20 mouse cellular contexts compared by ENCODE assay signal in genomic region chr12:117174189-117174588, GRCm38 (mm10).
A peak's percentile ranks its signal among the peaks of the same experiment; 100 is the strongest.
DNase-seq lines count a peak whose midpoint lies in the region; ATAC-seq and TF ChIP-seq lines count a peak whose summit lies in the region.
"Had no signal": no experiment of that assay in that cellular context is flagged by ENCODE, and none has a peak within 500 bp of the region (broad histone marks: within the 10 kb centered on the region; RNA-seq: fewer than 3 reads in every experiment).

No protein-coding gene starts in this region.

- peak; percentile 63 to 73 for DNase-seq in adrenal gland, adult (ENCODE audit: inconsistent age in 2 of 2, low spot score in 1 of 2)
- no peak for DNase-seq in adrenal gland, postnatal 4 days (ENCODE audit: low spot score in 2 of 2)
- no peak for DNase-seq in limb, embryonic 14.5 days (ENCODE audit: low spot score)
- DNase-seq in limb, embryonic 10.5 days (ENCODE audit: low spot score) = no peak
- no peak for DNase-seq in midbrain, embryonic 11.5 days (ENCODE audit: low spot score, missing footprints)
- DNase-seq in thymus, postnatal 25 days = no peak
- no peak for DNase-seq in embryo, embryonic 10.5 days (ENCODE audit: low spot score)
- no peak for DNase-seq in heart, postnatal 25 days (ENCODE audit: low spot score)
- DNase-seq: cerebellum, adult 8-10 months; kidney, adult 11 months; kidney, postnatal 10 days; layer of hippocampus, adult 9-11 months; lung, embryonic 14.5 days had no signal

- no peak overlapping the region for H3K27ac ChIP-seq in limb, embryonic 14.5 days (replicated peaks; ENCODE audit: low read depth, low read length)
- H3K27ac ChIP-seq in limb, embryonic 10.5 days = no peak overlapping the region; the same call in 1 of the 2 replicates
- H3K27ac ChIP-seq in midbrain, embryonic 11.5 days (ENCODE audit: low read depth, low read length) = peak overlapping the region; percentile 97
- H3K27ac ChIP-seq: embryonic facial prominence, embryonic 13.5 days; limb, embryonic 15.5 days; macrophage; neural tube, embryonic 12.5 days had no signal

- H3K27me3 ChIP-seq in limb, embryonic 14.5 days (ENCODE audit: control insufficient read depth, insufficient read depth, low read length) = no peaks in the 10 kb centered on the region
- H3K27me3 ChIP-seq in limb, embryonic 10.5 days (ENCODE audit: low read depth, poor library complexity, severe bottlenecking) = peaks cover 35% of the 10 kb centered on the region
- H3K27me3 ChIP-seq in midbrain, embryonic 11.5 days (ENCODE audit: control insufficient read depth, insufficient read depth, low read length) = no peaks in the 10 kb centered on the region
- H3K27me3 ChIP-seq: limb, embryonic 15.5 days; neural tube, embryonic 12.5 days had no signal

- no peaks in the 10 kb centered on the region for H3K9me3 ChIP-seq in limb, embryonic 14.5 days (ENCODE audit: control insufficient read depth, low read length)
- H3K9me3 ChIP-seq in limb, embryonic 10.5 days (replicated peaks) = no peaks in the 10 kb centered on the region
- H3K9me3 ChIP-seq in midbrain, embryonic 11.5 days (ENCODE audit: control insufficient read depth, low read length) = no peaks in the 10 kb centered on the region
- H3K9me3 ChIP-seq: embryonic facial prominence, embryonic 13.5 days; limb, embryonic 15.5 days; neural tube, embryonic 12.5 days had no signal

- H3K4me1 ChIP-seq in limb, embryonic 14.5 days (ENCODE audit: control insufficient read depth, insufficient read depth, low read length) = peaks cover 15% of the 10 kb centered on the region
- peaks cover 47% of the 10 kb centered on the region for H3K4me1 ChIP-seq in limb, embryonic 10.5 days
- peaks cover 79% of the 10 kb centered on the region for H3K4me1 ChIP-seq in midbrain, embryonic 11.5 days (ENCODE audit: control insufficient read depth, insufficient read depth, low read length)

- ATAC-seq in limb, embryonic 14.5 days (ENCODE audit: low FRiP score, low read depth) = 0 out of 2 replicates have a peak, but pooled peaks have one; percentile 24
- no peak for ATAC-seq in midbrain, embryonic 11.5 days (ENCODE audit: low FRiP score)
- ATAC-seq: CD4-positive, CD25-positive, alpha-beta regulatory T cell, adult 4 months had no signal

- no peak overlapping the region for H3K9ac ChIP-seq in limb, embryonic 14.5 days (ENCODE audit: low read depth, low read length, severe bottlenecking)
- H3K9ac ChIP-seq in midbrain, embryonic 11.5 days (ENCODE audit: low read length) = peak overlapping the region; percentile 42
- H3K9ac ChIP-seq: embryonic facial prominence, embryonic 13.5 days; limb, embryonic 15.5 days; lung, embryonic 14.5 days; neural tube, embryonic 12.5 days had no signal

- no peak overlapping the region for H3K4me2 ChIP-seq in limb, embryonic 14.5 days (replicated peaks; ENCODE audit: low read depth, low read length, severe bottlenecking)
- H3K4me2 ChIP-seq in midbrain, embryonic 11.5 days = peak overlapping the region; percentile 36; the same call in 1 of the 2 replicates
- H3K4me2 ChIP-seq: embryonic facial prominence, embryonic 13.5 days; heart, embryonic 11.5 days; limb, embryonic 15.5 days; lung, embryonic 14.5 days; neural tube, embryonic 12.5 days had no signal

- no peak overlapping the region for H3K4me3 ChIP-seq in limb, embryonic 14.5 days (replicated peaks; ENCODE audit: low read length)
- no peak overlapping the region for H3K4me3 ChIP-seq in limb, embryonic 10.5 days
- H3K4me3 ChIP-seq in midbrain, embryonic 11.5 days (ENCODE audit: low read depth, low read length) = no peak overlapping the region
- H3K4me3 ChIP-seq: embryonic facial prominence, embryonic 13.5 days; limb, embryonic 15.5 days; neural tube, embryonic 12.5 days had no signal

- TF ChIP-seq POLR2A in limb, embryonic 14.5 days (IDR thresholded peaks at IDR 0.05; ENCODE audit: borderline replicate concordance, extremely low read depth, insufficient read depth, insufficient read length) = no peak

- intact Hi-C loops in heart, postnatal 25 days (cut with DNase I) = no loop called here

- H3K36me3 ChIP-seq in limb, embryonic 14.5 days (ENCODE audit: control insufficient read depth, insufficient read depth, low read length) = no peaks in the 10 kb centered on the region
- no peaks in the 10 kb centered on the region for H3K36me3 ChIP-seq in limb, embryonic 10.5 days
- H3K36me3 ChIP-seq in midbrain, embryonic 11.5 days (ENCODE audit: control insufficient read depth, insufficient read depth, low read length) = peaks cover 7% of the 10 kb centered on the region; the same call in 1 of the 2 replicates
- H3K36me3 ChIP-seq: embryonic facial prominence, embryonic 13.5 days; G1E; limb, embryonic 15.5 days; neural tube, embryonic 12.5 days had no signal

- 8% methylated on average over 3 of the region's 3 CpGs for WGBS in limb, embryonic 14.5 days
- WGBS in limb, embryonic 10.5 days = 9% methylated on average over 3 of the region's 3 CpGs
- 16% methylated on average over 3 of the region's 3 CpGs for WGBS in midbrain, embryonic 11.5 days

Comparison
In these comparisons a context has a peak if more than half of its experiments do, and no peak if none do; other contexts are left out.
1. DNase-seq: peak in adrenal gland, adult (2 of 2); none in adrenal gland, postnatal 4 days (0 of 2), limb, embryonic 14.5 days (single experiment), limb, embryonic 10.5 days (single experiment), midbrain, embryonic 11.5 days (single experiment), thymus, postnatal 25 days (single experiment), embryo, embryonic 10.5 days (single experiment) and heart, postnatal 25 days (single experiment).